Mouse (Mus musculus) MEL (cell line): ENCODE measurements around the gene Sun2. TPM values are rescaled to one million over a fixed set of nuclear protein-coding genes. Genes with fewer than 3 reads are reported as not detected.

ENCODE experiments used
- DNase-seq: peaks from one replicate; pipeline ENCODE4 v3.0.0; 2011; ENCODE audit warnings: low read depth, low spot score
- H3K27ac ChIP-seq: 2 replicates; pipeline ENCODE4 v1.5.1; 2012; ENCODE audit warnings: low read depth, mild to moderate bottlenecking, control low read depth, low read length, moderate library complexity; ENCODE audit not compliant: control insufficient read depth
- H3K27me3 ChIP-seq, 2 experiments: fragments of 150-350 bp in 1 of 2; sonication (generic) in 1 of 2; 2 replicates each; pipeline ENCODE4 v1.6.1; 2012; ENCODE audit warnings: low read length in 2 of 2, mild to moderate bottlenecking in 2 of 2, improper control_type of control experiment in 1 of 2, moderate library complexity in 1 of 2; ENCODE audit not compliant: insufficient read depth in 2 of 2, control insufficient read depth in 1 of 2
- H3K36me3 ChIP-seq, 2 experiments: 2 replicates each; pipeline ENCODE4 v1.6.1; 2012 to 2014; ENCODE audit warnings: low read length in 2 of 2, improper control_type of control experiment in 1 of 2, inconsistent platforms in 1 of 2, mild to moderate bottlenecking in 1 of 2; ENCODE audit not compliant: insufficient read depth in 2 of 2, control insufficient read depth in 1 of 2
- H3K4me1 ChIP-seq, 2 experiments: fragments of 150-350 bp in 1 of 2; sonication (generic) in 1 of 2; 2 replicates each; pipeline ENCODE4 v1.6.1; 2012; ENCODE audit warnings: low read length in 2 of 2, improper control_type of control experiment in 1 of 2, mild to moderate bottlenecking in 1 of 2; ENCODE audit not compliant: insufficient read depth in 2 of 2, control insufficient read depth in 1 of 2
- H3K4me3 ChIP-seq, 2 experiments: fragments of 150-350 bp in 1 of 2; sonication (generic) in 1 of 2; 2 replicates each; pipeline ENCODE4 v1.5.1; 2012; ENCODE audit warnings: low read depth in 2 of 2, low read length in 2 of 2, mild to moderate bottlenecking in 2 of 2, moderate library complexity in 2 of 2, control low read depth in 1 of 2, improper control_type of control experiment in 1 of 2; ENCODE audit not compliant: control insufficient read depth in 1 of 2, insufficient read depth in 1 of 2
- H3K79me2 ChIP-seq: 2 replicates; pipeline ENCODE4 v1.6.1; 2012; ENCODE audit warnings: mild to moderate bottlenecking, low read length, moderate library complexity; ENCODE audit not compliant: control insufficient read depth, poor library complexity, insufficient read depth
- H3K9ac ChIP-seq: 2 replicates; pipeline ENCODE4 v1.6.1; 2012; ENCODE audit warnings: low read depth, mild to moderate bottlenecking, control low read depth, low read length, moderate library complexity; ENCODE audit not compliant: control insufficient read depth, poor library complexity, severe bottlenecking
- H3K9me3 ChIP-seq: fragments of 150-350 bp; sonication (generic); replicated peaks from 2 replicates; pipeline ENCODE4 v1.6.1; 2012; ENCODE audit warnings: mild to moderate bottlenecking, low read length, improper control_type of control experiment, moderate library complexity; ENCODE audit not compliant: insufficient read depth
- CHD2 ChIP-seq: IDR thresholded peaks from 2 replicates; pipeline ENCODE4 v1.6.1; 2011; ENCODE audit warnings: low read length, improper control_type of control experiment
- ETS1 ChIP-seq: IDR thresholded peaks from 2 replicates; pipeline ENCODE4 v1.6.1; 2012; ENCODE audit warnings: low read depth, mild to moderate bottlenecking, inconsistent platforms, low read length, improper control_type of control experiment, moderate library complexity
- HCFC1 ChIP-seq: IDR thresholded peaks from 2 replicates; pipeline ENCODE4 v1.6.1; 2012; ENCODE audit warnings: low read depth, mild to moderate bottlenecking, inconsistent platforms, low read length, improper control_type of control experiment, moderate library complexity
- RAD21 ChIP-seq: IDR thresholded peaks from 2 replicates; pipeline ENCODE4 v1.6.1; 2011; ENCODE audit warnings: mild to moderate bottlenecking, low read depth, low read length, improper control_type of control experiment
- SIN3A ChIP-seq: IDR thresholded peaks from 2 replicates; pipeline ENCODE4 v1.6.1; 2012; ENCODE audit warnings: low read length, improper control_type of control experiment, inconsistent platforms
- TBP ChIP-seq: IDR thresholded peaks from 2 replicates; pipeline ENCODE4 v1.8.0; 2011; ENCODE audit warnings: low read depth, low read length, improper control_type of control experiment
- UBTF ChIP-seq: IDR thresholded peaks from 2 replicates; pipeline ENCODE4 v1.6.1; 2012; ENCODE audit warnings: low read depth, mild to moderate bottlenecking, inconsistent platforms, low read length, improper control_type of control experiment, moderate library complexity, borderline replicate concordance; ENCODE audit not compliant: insufficient read depth
- USF1 ChIP-seq: IDR thresholded peaks from 2 replicates; pipeline ENCODE4 v1.6.1; 2014; ENCODE audit warnings: low read depth, mild to moderate bottlenecking, inconsistent platforms, low read length, improper control_type of control experiment, moderate library complexity
- polyA plus RNA-seq, 2 experiments: library from polyadenylated mRNA; stranded (reverse) in 1 of 2; unstranded in 1 of 2; fragments of >175 nt in 1 of 2; fragments of >200 nt in 1 of 2; gene quantifications; 2 replicates each; pipeline versions ENCODE4 v1.2.1 to v1.2.4; 2012; ENCODE audit warnings: low replicate concordance in 2 of 2, low read depth in 1 of 2; ENCODE audit not compliant: insufficient read length in 2 of 2, insufficient read depth in 1 of 2, missing spikeins in 1 of 2
- total RNA-seq: library from RNA; depleted of rRNA; stranded (reverse); fragments of 300-350 nt; gene quantifications from 2 replicates; pipeline ENCODE4 v1.2.3, GENCODE M21; 2012; rRNA removed

Sun2 gene
- total and polyA plus RNA-seq, 3 experiments, result 4.3 to 10.6 TPM; not detected in 1

GRCm38 (mm10) chr15:79677936-79678335 is 64.4 kb downstream of the Sun2 start:
- no peak overlapping the region for H3K9ac ChIP-seq
- no peaks in the 10 kb centered on the region for H3K9me3 ChIP-seq
- H3K36me3 ChIP-seq, result peaks cover 15 to 17% of the 10 kb centered on the region in 2 experiments
- no peak overlapping the region for H3K4me3 ChIP-seq
- no peak for TF ChIP-seq TBP
- no peak for TF ChIP-seq CHD2
- no peak for TF ChIP-seq HCFC1
- no peak for TF ChIP-seq USF1
- no peak for TF ChIP-seq SIN3A
- TF ChIP-seq ETS1, result no peak
- no peak for TF ChIP-seq UBTF
- no peak for TF ChIP-seq RAD21
- H3K4me1 ChIP-seq, result peaks cover 0 to 8% of the 10 kb centered on the region in 2 experiments; a peak in 1 of 4 replicates
- no peaks in the 10 kb centered on the region for H3K27me3 ChIP-seq
- DNase-seq, result no peak
- peaks cover 39% of the 10 kb centered on the region for H3K79me2 ChIP-seq
- no peak overlapping the region for H3K27ac ChIP-seq

Other genes starting within 250 kb of the Sun2 start
- not detected in 2 replicates for gene Kcnj4, start 237.3 kb downstream of the Sun2 start, total RNA-seq
- under 1 TPM in 1 of 2 experiments, not detected in 1; 0.07 TPM for gene Kcnj4, start 237.3 kb downstream of the Sun2 start, polyA plus RNA-seq
- gene Kdelr3, start 226.1 kb downstream of the Sun2 start, total RNA-seq, result 12.6 and 14.5 TPM in 2 replicates
- gene Kdelr3, start 226.1 kb downstream of the Sun2 start, polyA plus RNA-seq, result 10 to 100 TPM in 1 of 2 experiments, not detected in 1; 32.2 TPM
- 100 and 115 TPM in 2 replicates for gene Ddx17, start 195.8 kb downstream of the Sun2 start, total RNA-seq
- 100 to 1,000 TPM in 1 of 2 experiments, 10 to 100 TPM in 1; 85.4 to 148 TPM for gene Ddx17, start 195.8 kb downstream of the Sun2 start, polyA plus RNA-seq
- not detected in 2 replicates for gene Dmc1, start 137.4 kb downstream of the Sun2 start, total RNA-seq
- gene Dmc1, start 137.4 kb downstream of the Sun2 start, polyA plus RNA-seq, result not detected
- gene Fam227a, start 83.6 kb downstream of the Sun2 start, total RNA-seq, result 0.35 and 0.39 TPM in 2 replicates
- gene Fam227a, start 83.6 kb downstream of the Sun2 start, polyA plus RNA-seq, result under 1 TPM in 1 of 2 experiments, not detected in 1; 0.60 TPM
- 29.6 and 34.3 TPM in 2 replicates for gene Cby1, start 83.3 kb downstream of the Sun2 start, total RNA-seq
- gene Cby1, start 83.3 kb downstream of the Sun2 start, polyA plus RNA-seq, result 10 to 100 TPM in 1 of 2 experiments, not detected in 1; 56.2 TPM
- 161 and 174 TPM in 2 replicates for gene Tomm22, start 71.7 kb downstream of the Sun2 start, total RNA-seq
- 100 to 1,000 TPM; 281 to 829 TPM for gene Tomm22, start 71.7 kb downstream of the Sun2 start, polyA plus RNA-seq
- gene Josd1, start 54.6 kb downstream of the Sun2 start, total RNA-seq, result 37.8 and 47.2 TPM in 2 replicates
- 10 to 100 TPM in 1 of 2 experiments, not detected in 1; 46.5 TPM for gene Josd1, start 54.6 kb downstream of the Sun2 start, polyA plus RNA-seq
- 41.9 and 50.3 TPM in 2 replicates for gene Gtpbp1, start 51.7 kb downstream of the Sun2 start, total RNA-seq
- gene Gtpbp1, start 51.7 kb downstream of the Sun2 start, polyA plus RNA-seq, result 10 to 100 TPM in 1 of 2 experiments, not detected in 1; 92.2 TPM
- 14.7 and 19.5 TPM in 2 replicates for gene Dnal4, start 35.3 kb upstream of the Sun2 start, total RNA-seq
- 10 to 100 TPM in 1 of 2 experiments, not detected in 1; 30.0 TPM for gene Dnal4, start 35.3 kb upstream of the Sun2 start, polyA plus RNA-seq
- gene Nptxr, start 62.2 kb upstream of the Sun2 start, total RNA-seq, result 0.03 and 0.04 TPM in 2 replicates
- gene Nptxr, start 62.2 kb upstream of the Sun2 start, polyA plus RNA-seq, result under 1 TPM in 1 of 2 experiments, not detected in 1; 0.33 TPM
- 0.23 TPM in 1 of 2 replicates, not detected in the other for gene Npcd, start 91.7 kb upstream of the Sun2 start, total RNA-seq
- not detected for gene Npcd, start 91.7 kb upstream of the Sun2 start, polyA plus RNA-seq
- gene Cbx6, start 92.2 kb upstream of the Sun2 start, total RNA-seq, result 21.7 and 25.1 TPM in 2 replicates
- 10 to 100 TPM in 1 of 2 experiments, not detected in 1; 43.6 TPM for gene Cbx6, start 92.2 kb upstream of the Sun2 start, polyA plus RNA-seq
- 17.2 and 22.2 TPM in 2 replicates for gene Apobec3, start 149.1 kb upstream of the Sun2 start, total RNA-seq
- gene Apobec3, start 149.1 kb upstream of the Sun2 start, polyA plus RNA-seq, result 10 to 100 TPM in 1 of 2 experiments, not detected in 1; 38.6 TPM
- 2.9 and 3.7 TPM in 2 replicates for gene Cbx7, start 228.6 kb upstream of the Sun2 start, total RNA-seq
- gene Cbx7, start 228.6 kb upstream of the Sun2 start, polyA plus RNA-seq, result 10 to 100 TPM in 1 of 2 experiments, not detected in 1; 11.1 TPM